Mouse (Mus musculus) thymus, adult 2 months (tissue): ENCODE data around the gene Ptgfrn. TPM values are rescaled to one million over a fixed set of nuclear protein-coding genes. Genes with fewer than 3 reads are reported as not detected.
A peak's percentile ranks its signal among the peaks of the same experiment; 100 is the strongest.

Experiments used
- DNase-seq: peaks from one replicate; pipeline ENCODE4 v3.0.0; 2021
- H3K27ac ChIP-seq: fragments of 200-500 bp; 2 replicates; pipeline ENCODE4 v1.5.1; 2012; ENCODE audit warnings: low read length, control low read depth; ENCODE audit not compliant: control insufficient read depth, insufficient read depth
- H3K27me3 ChIP-seq: fragments of 200-500 bp; 2 replicates; pipeline ENCODE4 v1.6.1; 2012; ENCODE audit warnings: mild to moderate bottlenecking, low read length, moderate library complexity, mixed read lengths; ENCODE audit not compliant: control insufficient read depth, insufficient read depth
- H3K36me3 ChIP-seq: fragments of 200-500 bp; 2 replicates; pipeline ENCODE4 v1.6.1; 2012; ENCODE audit warnings: mild to moderate bottlenecking, low read length, moderate library complexity; ENCODE audit not compliant: control insufficient read depth, insufficient read depth
- H3K4me1 ChIP-seq: fragments of 200-500 bp; replicated peaks from 2 replicates; pipeline ENCODE4 v1.6.1; 2012; ENCODE audit warnings: low read length; ENCODE audit not compliant: control insufficient read depth, insufficient read depth
- H3K4me3 ChIP-seq: fragments of 200-500 bp; 2 replicates; pipeline ENCODE4 v1.5.1; 2012; ENCODE audit warnings: mild to moderate bottlenecking, low read length, control low read depth, moderate library complexity; ENCODE audit not compliant: control insufficient read depth, insufficient read depth
- CTCF ChIP-seq: fragments of 200-500 bp; IDR thresholded peaks from 2 replicates; pipeline ENCODE4 v1.5.1; 2012; ENCODE audit warnings: mild to moderate bottlenecking, control low read depth, low read length, moderate library complexity, borderline replicate concordance; ENCODE audit not compliant: control insufficient read depth, poor library complexity, insufficient read depth; ENCODE audit errors: extremely low read depth
- POLR2A ChIP-seq: fragments of 200-500 bp; IDR thresholded peaks from 2 replicates; pipeline ENCODE4 v1.6.1; 2012; ENCODE audit warnings: mild to moderate bottlenecking, low read length, control low read depth, moderate library complexity; ENCODE audit not compliant: control insufficient read depth, poor library complexity, insufficient read depth; ENCODE audit errors: extremely low read depth
- WGBS: fragments of 180-500 bp; shearing (Covaris S2); methylation state at CpG from one replicate; pipeline ENCODE4 v1.1.7; 2018; 5-methylcytosine and 5-hydroxymethylcytosine counted together
- polyA plus RNA-seq: library from polyadenylated mRNA; depleted of rRNA; stranded (reverse); fragments of >200 nt; gene quantifications from 2 replicates; pipeline ENCODE4 v1.2.3, GENCODE M21; 2012; rRNA removed

Ptgfrn gene
- polyA plus RNA-seq, 1 experiment = 8.0 TPM

GRCm38 (mm10) chr3:100994252-100994651 lies 115.8 kb downstream of the Ptgfrn start:
- Histone ChIP-seq H3K27me3 (no peaks in the 10 kb centered on the region), H3K27ac (no peak overlapping the region), H3K4me3 (no peak overlapping the region), H3K36me3 (no peaks in the 10 kb centered on the region), H3K4me1 (peaks cover 22% of the 10 kb centered on the region)
- 93% methylated on average over 4 of the region's 4 CpGs for WGBS
- TF ChIP-seq POLR2A (no peak), CTCF (no peak)
- no peak for DNase-seq

GRCm38 (mm10) chr3:100993718-100994117 lies 116.4 kb downstream of the Ptgfrn start:
- Histone ChIP-seq H3K36me3 (no peaks in the 10 kb centered on the region), H3K27me3 (no peaks in the 10 kb centered on the region), H3K4me1 (peaks cover 20% of the 10 kb centered on the region), H3K4me3 (peak overlapping the region; percentile 22), H3K27ac (peak overlapping the region; percentile 21; the same call in 1 of the 2 replicates)
- DNase-seq = peak; percentile 60
- TF ChIP-seq POLR2A = no peak
- WGBS = 29% methylated on average over 15 of the region's 15 CpGs

GRCm38 (mm10) chr3:100993158-100993557 lies 116.9 kb downstream of the Ptgfrn start:
- no peak overlapping the region for H3K27ac ChIP-seq
- no peak for DNase-seq
- H3K4me1 ChIP-seq = peaks cover 19% of the 10 kb centered on the region
- 92% methylated on average over 7 of the region's 7 CpGs for WGBS
- H3K27me3 ChIP-seq = no peaks in the 10 kb centered on the region
- TF ChIP-seq POLR2A (no peak), CTCF (no peak)
- H3K36me3 ChIP-seq = no peaks in the 10 kb centered on the region
- no peak overlapping the region for H3K4me3 ChIP-seq

Other genes starting within 250 kb of the Ptgfrn start
- gene Trim45, start 188.1 kb downstream of the Ptgfrn start, polyA plus RNA-seq = 3.0 and 3.2 TPM in 2 replicates
- gene Ttf2, start 140.6 kb downstream of the Ptgfrn start, polyA plus RNA-seq = 9.4 and 13.1 TPM in 2 replicates
- 1.4 and 1.6 TPM in 2 replicates for gene Cd101, start 80.7 kb downstream of the Ptgfrn start, polyA plus RNA-seq
- gene Cd2, start 177.7 kb upstream of the Ptgfrn start, polyA plus RNA-seq = 97.5 and 117 TPM in 2 replicates